Mouse (Mus musculus): ENCODE measurements around the gene Pias4. TPM values are rescaled to one million over a fixed set of nuclear protein-coding genes. Genes with fewer than 3 reads are reported as not detected.

Gene Pias4
- polyA plus RNA-seq, 1 experiment: 43.2 TPM

GRCm38 (mm10) chr10:81162318-81162652, 5.4 kb downstream of the Pias4 start:
- Histone ChIP-seq H3K4me2 (ENCODE audit: low read depth) (no peak overlapping the region), H3K79me2 (ENCODE audit: control insufficient read depth, insufficient read depth) (peaks cover 63% of the 10 kb centered on the region), H3K36me3 (ENCODE audit: control insufficient read depth, insufficient read depth) (no peaks in the 10 kb centered on the region), H3ac (ENCODE audit: control insufficient read depth, insufficient read length) (no peak overlapping the region), H3K27me3 (ENCODE audit: control insufficient read depth, insufficient read depth, insufficient read length) (no peaks in the 10 kb centered on the region), H3K4me3 (no peak overlapping the region)
- TF ChIP-seq TCF3 (IDR thresholded peaks at IDR 0.05; ENCODE audit: insufficient read length, low read depth) (no peak), SRF (IDR thresholded peaks at IDR 0.05; ENCODE audit: control insufficient read depth, insufficient read length, low read depth) (no peak), MAX (IDR thresholded peaks at IDR 0.05; ENCODE audit: low read depth) (no peak), POLR2A (IDR thresholded peaks at IDR 0.05; ENCODE audit: insufficient read length, low read depth) (no peak), CEBPB (IDR thresholded peaks at IDR 0.05; ENCODE audit: insufficient read depth, poor library complexity, severe bottlenecking) (no peak), REST (IDR thresholded peaks at IDR 0.05; ENCODE audit: insufficient read depth, insufficient read length) (no peak), POLR2AphosphoS2 (IDR thresholded peaks at IDR 0.05; ENCODE audit: insufficient read length, low read depth) (no peak), MYOD1 (IDR thresholded peaks at IDR 0.05; ENCODE audit: control insufficient read depth in 1 of 3, insufficient read length in 2 of 3, low read depth in 2 of 3) (no peak), MYOG (IDR thresholded peaks at IDR 0.05; ENCODE audit: control insufficient read depth in 1 of 3, insufficient read depth in 1 of 3, insufficient read length in 2 of 3, low read depth in 2 of 3) (no peak)

GRCm38 (mm10) chr10:81161602-81162317, 6.0 kb downstream of the Pias4 start:
- no peak overlapping the region for H3ac ChIP-seq (ENCODE audit: control insufficient read depth, insufficient read length)
- H3K27me3 ChIP-seq (ENCODE audit: control insufficient read depth, insufficient read depth, insufficient read length): no peaks in the 10 kb centered on the region
- peaks cover 58% of the 10 kb centered on the region for H3K79me2 ChIP-seq (ENCODE audit: control insufficient read depth, insufficient read depth)
- H3K4me3 ChIP-seq: no peak overlapping the region
- TF ChIP-seq POLR2A (IDR thresholded peaks at IDR 0.05; ENCODE audit: insufficient read length, low read depth) (no peak), MYOG (IDR thresholded peaks at IDR 0.05; ENCODE audit: control insufficient read depth in 1 of 3, insufficient read depth in 1 of 3, insufficient read length in 2 of 3, low read depth in 2 of 3) (no peak), TCF12 (IDR thresholded peaks at IDR 0.05; ENCODE audit: insufficient read depth, poor library complexity, severe bottlenecking) (no peak), USF1 (IDR thresholded peaks at IDR 0.05; ENCODE audit: low read depth) (no peak), SRF (IDR thresholded peaks at IDR 0.05; ENCODE audit: control insufficient read depth, insufficient read length, low read depth) (no peak), CEBPB (IDR thresholded peaks at IDR 0.05; ENCODE audit: insufficient read depth, poor library complexity, severe bottlenecking) (no peak), POLR2AphosphoS2 (IDR thresholded peaks at IDR 0.05; ENCODE audit: insufficient read length, low read depth) (no peak), TCF3 (IDR thresholded peaks at IDR 0.05; ENCODE audit: insufficient read length, low read depth) (no peak), E2F4 (IDR thresholded peaks at IDR 0.05; ENCODE audit: insufficient read depth) (no peak), MYOD1 (IDR thresholded peaks at IDR 0.05; ENCODE audit: control insufficient read depth in 1 of 3, insufficient read length in 2 of 3, low read depth in 2 of 3) (no peak), MAX (IDR thresholded peaks at IDR 0.05; ENCODE audit: low read depth) (no peak), REST (IDR thresholded peaks at IDR 0.05; ENCODE audit: insufficient read depth, insufficient read length) (no peak)
- no peaks in the 10 kb centered on the region for H3K36me3 ChIP-seq (ENCODE audit: control insufficient read depth, insufficient read depth)
- no peak overlapping the region for H3K4me2 ChIP-seq (ENCODE audit: low read depth)

GRCm38 (mm10) chr10:81154736-81155135, 13.0 kb downstream of the Pias4 start:
- Histone ChIP-seq H3K79me2 (ENCODE audit: control insufficient read depth, insufficient read depth) (peaks cover 1% of the 10 kb centered on the region), H3K4me2 (ENCODE audit: low read depth) (no peak overlapping the region), H3K4me3 (no peak overlapping the region), H3K36me3 (ENCODE audit: control insufficient read depth, insufficient read depth) (peaks cover 16% of the 10 kb centered on the region), H3ac (ENCODE audit: control insufficient read depth, insufficient read length) (no peak overlapping the region), H3K27me3 (ENCODE audit: control insufficient read depth, insufficient read depth, insufficient read length) (no peaks in the 10 kb centered on the region)
- TF ChIP-seq E2F4 (IDR thresholded peaks at IDR 0.05; ENCODE audit: insufficient read depth) (no peak), MYOG (IDR thresholded peaks at IDR 0.05; ENCODE audit: control insufficient read depth in 1 of 3, insufficient read depth in 1 of 3, insufficient read length in 2 of 3, low read depth in 2 of 3) (no peak), REST (IDR thresholded peaks at IDR 0.05; ENCODE audit: insufficient read depth, insufficient read length) (no peak), MAX (IDR thresholded peaks at IDR 0.05; ENCODE audit: low read depth) (no peak), MYOD1 (IDR thresholded peaks at IDR 0.05; ENCODE audit: control insufficient read depth in 1 of 3, insufficient read length in 2 of 3, low read depth in 2 of 3) (no peak), TCF3 (IDR thresholded peaks at IDR 0.05; ENCODE audit: insufficient read length, low read depth) (no peak), CEBPB (IDR thresholded peaks at IDR 0.05; ENCODE audit: insufficient read depth, poor library complexity, severe bottlenecking) (no peak), TCF12 (IDR thresholded peaks at IDR 0.05; ENCODE audit: insufficient read depth, poor library complexity, severe bottlenecking) (no peak), POLR2A (IDR thresholded peaks at IDR 0.05; ENCODE audit: insufficient read length, low read depth) (no peak), USF1 (IDR thresholded peaks at IDR 0.05; ENCODE audit: low read depth) (no peak), SRF (IDR thresholded peaks at IDR 0.05; ENCODE audit: control insufficient read depth, insufficient read length, low read depth) (no peak), POLR2AphosphoS2 (IDR thresholded peaks at IDR 0.05; ENCODE audit: insufficient read length, low read depth) (no peak)

GRCm38 (mm10) chr10:81154313-81154712, 13.4 kb downstream of the Pias4 start:
- Histone ChIP-seq H3ac (ENCODE audit: control insufficient read depth, insufficient read length) (no peak overlapping the region), H3K4me2 (ENCODE audit: low read depth) (no peak overlapping the region), H3K36me3 (ENCODE audit: control insufficient read depth, insufficient read depth) (peaks cover 16% of the 10 kb centered on the region)

GRCm38 (mm10) chr10:81152609-81153008, 15.1 kb downstream of the Pias4 start:
- Histone ChIP-seq H3ac (ENCODE audit: control insufficient read depth, insufficient read length) (no peak overlapping the region), H3K79me2 (ENCODE audit: control insufficient read depth, insufficient read depth) (peaks cover 7% of the 10 kb centered on the region), H3K4me3 (no peak overlapping the region), H3K36me3 (ENCODE audit: control insufficient read depth, insufficient read depth) (peaks cover 20% of the 10 kb centered on the region), H3K27me3 (ENCODE audit: control insufficient read depth, insufficient read depth, insufficient read length) (no peaks in the 10 kb centered on the region), H3K4me2 (ENCODE audit: low read depth) (no peak overlapping the region)
- no peak for TF ChIP-seq MYOD1 (IDR thresholded peaks at IDR 0.05; ENCODE audit: control insufficient read depth in 1 of 3, insufficient read length in 2 of 3, low read depth in 2 of 3)
- TF ChIP-seq TCF3 (IDR thresholded peaks at IDR 0.05; ENCODE audit: insufficient read length, low read depth): no peak
- no peak for TF ChIP-seq TCF12 (IDR thresholded peaks at IDR 0.05; ENCODE audit: insufficient read depth, poor library complexity, severe bottlenecking)
- no peak for TF ChIP-seq USF1 (IDR thresholded peaks at IDR 0.05; ENCODE audit: low read depth)
- TF ChIP-seq POLR2A (IDR thresholded peaks at IDR 0.05; ENCODE audit: insufficient read length, low read depth): peak; percentile 27
- TF ChIP-seq POLR2AphosphoS2 (IDR thresholded peaks at IDR 0.05; ENCODE audit: insufficient read length, low read depth): peak; percentile 92
- no peak for TF ChIP-seq E2F4 (IDR thresholded peaks at IDR 0.05; ENCODE audit: insufficient read depth)
- no peak for TF ChIP-seq MAX (IDR thresholded peaks at IDR 0.05; ENCODE audit: low read depth)
- no peak for TF ChIP-seq MYOG (IDR thresholded peaks at IDR 0.05; ENCODE audit: control insufficient read depth in 1 of 3, insufficient read depth in 1 of 3, insufficient read length in 2 of 3, low read depth in 2 of 3)
- no peak for TF ChIP-seq SRF (IDR thresholded peaks at IDR 0.05; ENCODE audit: control insufficient read depth, insufficient read length, low read depth)

More at GRCm38 (mm10) chr10:81154313-81154712, 13.4 kb downstream of the Pias4 start:
- TF ChIP-seq POLR2AphosphoS2 (IDR thresholded peaks at IDR 0.05; ENCODE audit: insufficient read length, low read depth) (peak; percentile 39), POLR2A (IDR thresholded peaks at IDR 0.05; ENCODE audit: insufficient read length, low read depth) (peak; percentile 37), E2F4 (IDR thresholded peaks at IDR 0.05; ENCODE audit: insufficient read depth) (no peak)
- H3K4me3 ChIP-seq: no peak overlapping the region
- peaks cover under 1% of the 10 kb centered on the region for H3K79me2 ChIP-seq (ENCODE audit: control insufficient read depth, insufficient read depth)
- H3K27me3 ChIP-seq (ENCODE audit: control insufficient read depth, insufficient read depth, insufficient read length): no peaks in the 10 kb centered on the region

Measured in myocyte (in vitro differentiated cells).